Mouse (Mus musculus): ENCODE results near the gene Tmem39a. TPM values are rescaled to one million over a fixed set of nuclear protein-coding genes. Genes with fewer than 3 reads are reported as not detected.

Tmem39a gene
- polyA plus RNA-seq, 1 experiment from 2014 or later: 41.3 TPM

DNA sequence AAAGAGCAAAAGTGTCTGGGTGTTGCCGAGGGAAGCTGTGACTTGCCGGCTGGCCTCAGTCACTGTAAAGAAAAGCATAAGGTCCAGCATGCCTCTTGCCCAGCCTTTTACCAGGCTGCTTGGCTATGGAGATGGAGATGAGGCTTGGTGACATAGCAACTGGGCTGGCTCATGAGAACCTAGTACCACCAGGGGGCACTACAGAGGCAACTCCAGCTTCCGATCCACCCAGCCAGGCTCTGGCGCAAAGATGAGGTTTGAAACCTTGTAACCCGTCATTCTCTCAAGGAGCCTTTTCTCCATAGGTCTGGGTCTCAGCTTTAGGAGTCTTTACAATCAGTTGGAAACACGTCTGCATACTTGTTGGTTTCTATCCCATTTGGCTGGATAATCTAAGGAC lies 60.6 kb downstream of the Tmem39a start:
- Histone ChIP-seq H3K9me3 (replicated peaks) (peaks cover 4% of the 10 kb centered on the region), H3K4me3 (no peak overlapping the region), H3K9ac (no peak overlapping the region), H3K27ac (no peak overlapping the region), H3K4me1 (no peaks in the 10 kb centered on the region), H3K27me3 (replicated peaks) (no peaks in the 10 kb centered on the region), H3K36me3 (no peaks in the 10 kb centered on the region; the same call in 1 of the 2 replicates), H3K4me2 (no peak overlapping the region)
- ATAC-seq: no peak
- 27% methylated on average over 6 of the region's 6 CpGs for WGBS (ENCODE audit: insufficient replicate concordance)

DNA sequence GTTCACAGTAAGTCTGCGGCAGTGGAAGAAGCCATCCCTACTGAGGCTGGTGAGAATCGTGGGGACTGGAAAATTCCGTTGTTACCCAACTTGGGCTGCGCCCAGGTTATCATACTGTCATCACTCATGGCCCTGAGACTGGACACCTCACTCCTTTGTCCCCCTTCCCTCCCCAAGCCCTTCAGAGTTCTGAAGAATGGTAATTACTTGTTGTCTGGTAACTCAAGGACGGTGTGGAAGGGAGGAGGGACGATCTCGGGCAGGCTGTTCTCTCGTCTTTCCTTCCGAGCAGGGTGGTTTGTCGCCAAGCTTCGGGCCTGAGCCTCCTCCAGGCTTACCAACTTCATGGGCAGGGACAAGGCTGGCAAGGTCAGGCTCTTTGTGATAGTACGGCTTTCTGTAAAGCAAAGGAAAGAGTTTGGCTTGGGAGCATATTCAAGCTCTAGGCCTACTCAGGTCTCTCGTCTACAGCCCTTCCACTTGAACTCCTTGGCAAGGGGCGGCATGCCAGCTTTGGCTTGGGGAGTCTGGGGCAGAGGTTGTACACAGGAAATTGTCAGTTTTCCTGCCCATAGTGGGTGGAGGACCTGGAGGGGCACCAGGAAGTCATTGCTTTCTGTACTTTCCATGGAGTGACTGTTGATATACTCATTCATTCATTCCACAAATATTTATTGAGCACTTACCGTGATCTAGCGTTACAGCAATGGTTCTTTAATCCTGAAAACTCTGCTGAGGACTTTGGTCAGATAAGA lies 62.4 kb downstream of the Tmem39a start:
- H3K4me2 ChIP-seq: no peak overlapping the region
- no peak overlapping the region for H3K4me3 ChIP-seq
- H3K9me3 ChIP-seq (replicated peaks): no peaks in the 10 kb centered on the region
- no peak for ATAC-seq
- H3K9ac ChIP-seq: no peak overlapping the region
- no peak overlapping the region for H3K27ac ChIP-seq
- no peaks in the 10 kb centered on the region for H3K27me3 ChIP-seq (replicated peaks)
- no peaks in the 10 kb centered on the region; the same call in 1 of the 2 replicates for H3K36me3 ChIP-seq
- 79% methylated on average over 16 of the region's 16 CpGs for WGBS (ENCODE audit: insufficient replicate concordance)
- H3K4me1 ChIP-seq: no peaks in the 10 kb centered on the region

DNA sequence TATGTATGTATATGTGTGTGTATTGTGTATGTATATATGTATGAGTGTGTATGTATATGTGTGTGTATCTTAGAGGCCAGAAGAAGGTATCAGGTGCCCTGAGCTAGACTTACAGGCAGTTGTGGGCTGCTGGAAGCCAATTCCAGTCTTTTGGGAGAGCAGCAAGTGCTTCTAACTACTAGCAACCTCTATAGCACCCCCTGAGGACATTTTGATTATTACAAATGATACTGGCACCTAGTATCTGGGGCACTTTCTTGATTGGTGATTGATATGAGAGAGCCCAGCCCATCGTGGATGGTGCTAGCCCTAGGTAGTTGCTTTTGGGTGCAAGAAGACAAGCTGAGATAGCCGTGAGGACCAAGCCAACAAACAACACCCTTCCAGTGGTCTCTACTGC lies 63.8 kb downstream of the Tmem39a start:
- no peaks in the 10 kb centered on the region for H3K9me3 ChIP-seq (replicated peaks)
- 40% methylated on average over 2 of the region's 2 CpGs for WGBS (ENCODE audit: insufficient replicate concordance)
- H3K4me1 ChIP-seq: no peaks in the 10 kb centered on the region
- H3K9ac ChIP-seq: no peak overlapping the region
- no peak overlapping the region for H3K4me2 ChIP-seq
- no peaks in the 10 kb centered on the region; the same call in 1 of the 2 replicates for H3K36me3 ChIP-seq
- no peak for ATAC-seq
- no peaks in the 10 kb centered on the region for H3K27me3 ChIP-seq (replicated peaks)
- no peak overlapping the region for H3K4me3 ChIP-seq
- no peak overlapping the region for H3K27ac ChIP-seq

DNA sequence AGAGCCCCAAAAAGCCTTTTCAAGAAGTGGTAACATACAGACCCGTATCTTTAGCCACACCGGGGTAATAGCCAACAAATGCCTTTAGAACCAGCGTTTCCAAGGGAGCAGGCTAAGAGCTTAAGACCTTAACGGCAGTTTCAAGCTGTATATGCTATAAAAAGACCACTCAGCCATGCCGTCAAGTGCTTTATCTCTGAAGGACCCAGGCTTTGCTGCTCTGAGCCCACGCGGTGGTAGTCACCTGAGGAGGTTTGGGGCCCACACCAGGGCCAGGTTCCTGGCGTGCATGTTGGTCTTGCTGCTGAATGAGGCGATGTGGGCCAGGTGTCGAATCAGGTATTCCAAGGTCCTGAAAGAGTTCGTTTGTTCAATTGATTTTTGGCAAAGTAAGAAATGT lies 65.8 kb downstream of the Tmem39a start:
- WGBS (ENCODE audit: insufficient replicate concordance): 68% methylated on average over 11 of the region's 11 CpGs
- Histone ChIP-seq H3K27ac (no peak overlapping the region), H3K4me3 (no peak overlapping the region), H3K9ac (no peak overlapping the region), H3K27me3 (replicated peaks) (peaks cover 7% of the 10 kb centered on the region), H3K9me3 (replicated peaks) (no peaks in the 10 kb centered on the region), H3K36me3 (no peaks in the 10 kb centered on the region; the same call in 1 of the 2 replicates), H3K4me2 (no peak overlapping the region), H3K4me1 (no peaks in the 10 kb centered on the region)
- no peak for ATAC-seq

DNA sequence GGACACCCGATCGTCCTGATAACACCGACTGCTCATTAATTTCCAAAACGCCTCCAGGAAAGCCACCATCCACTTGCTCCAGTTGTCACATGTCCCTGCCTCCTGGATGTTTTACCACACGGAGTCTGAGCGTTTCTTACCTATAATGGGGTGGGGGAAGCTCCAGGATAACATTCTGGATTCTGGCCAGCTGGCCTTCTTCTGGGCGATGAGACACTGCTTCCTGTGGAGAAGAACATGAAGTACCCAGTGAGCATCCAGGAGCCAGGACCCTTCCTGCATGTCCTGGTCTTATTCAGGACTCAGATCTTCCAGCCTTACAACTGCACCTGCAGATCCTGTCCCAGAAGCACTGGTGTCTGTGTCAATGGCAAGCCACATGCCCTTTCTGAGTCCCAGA lies 66.9 kb downstream of the Tmem39a start:
- Histone ChIP-seq H3K4me1 (no peaks in the 10 kb centered on the region), H3K4me2 (no peak overlapping the region), H3K4me3 (no peak overlapping the region), H3K27me3 (replicated peaks) (peaks cover 7% of the 10 kb centered on the region), H3K27ac (no peak overlapping the region), H3K9ac (no peak overlapping the region), H3K36me3 (no peaks in the 10 kb centered on the region; the same call in 1 of the 2 replicates), H3K9me3 (replicated peaks) (no peaks in the 10 kb centered on the region)
- no peak for ATAC-seq
- WGBS (ENCODE audit: insufficient replicate concordance): 69% methylated on average over 7 of the region's 7 CpGs

DNA sequence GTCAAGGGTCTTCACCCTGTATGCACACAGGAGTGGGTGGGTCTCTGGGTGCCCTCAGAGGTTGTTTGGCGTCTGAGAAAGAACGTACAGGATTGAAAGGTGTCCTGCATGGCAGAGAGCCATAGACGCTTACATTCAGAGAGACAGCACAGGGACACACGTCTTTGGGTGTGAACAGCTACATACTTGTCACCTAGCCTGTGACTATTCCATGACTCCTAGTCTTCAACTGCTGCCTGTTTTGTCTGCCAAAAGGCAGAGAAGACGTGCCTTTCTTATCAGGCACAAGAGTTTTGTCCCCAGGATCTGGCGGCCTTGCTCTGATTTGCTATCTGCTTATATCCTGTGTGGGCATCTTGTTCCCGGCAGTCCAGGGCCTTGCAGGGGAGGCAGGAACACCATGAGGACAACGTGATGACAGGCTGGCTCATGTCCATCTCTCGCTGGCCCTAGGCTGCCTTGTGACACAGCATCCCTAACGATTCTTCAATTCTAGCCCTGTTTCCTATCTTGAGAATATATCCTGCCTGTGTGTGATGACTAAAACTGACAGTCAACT lies 67.4 kb downstream of the Tmem39a start:
- no peak overlapping the region for H3K27ac ChIP-seq
- no peaks in the 10 kb centered on the region for H3K36me3 ChIP-seq
- H3K9ac ChIP-seq: no peak overlapping the region
- H3K9me3 ChIP-seq (replicated peaks): no peaks in the 10 kb centered on the region
- no peaks in the 10 kb centered on the region for H3K4me1 ChIP-seq
- peaks cover 7% of the 10 kb centered on the region for H3K27me3 ChIP-seq (replicated peaks)
- ATAC-seq: no peak
- H3K4me3 ChIP-seq: no peak overlapping the region
- H3K4me2 ChIP-seq: no peak overlapping the region
- WGBS (ENCODE audit: insufficient replicate concordance): 59% methylated on average over 10 of the region's 10 CpGs

DNA sequence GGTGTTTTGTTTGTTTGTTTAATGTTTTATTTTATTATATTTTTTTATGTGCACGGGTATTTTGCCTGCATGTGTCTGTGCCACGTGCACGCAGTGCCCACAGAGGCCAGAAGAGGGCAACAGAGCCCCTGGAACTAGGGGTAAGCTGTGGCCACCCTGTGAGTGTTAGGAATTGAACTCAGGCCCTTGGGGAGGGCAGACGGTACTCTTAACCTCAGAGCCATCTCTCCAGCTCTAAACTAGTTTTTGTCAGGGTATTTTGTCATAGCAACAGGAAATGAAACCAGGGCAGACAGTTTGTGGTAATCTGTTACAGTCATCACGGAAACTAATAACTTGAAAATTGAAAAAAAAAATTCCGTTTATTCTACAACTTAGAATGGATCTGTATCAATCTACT lies 73.6 kb downstream of the Tmem39a start:
- H3K36me3 ChIP-seq: no peaks in the 10 kb centered on the region
- no peaks in the 10 kb centered on the region for H3K9me3 ChIP-seq (replicated peaks)
- no peak for ATAC-seq
- peaks cover 7% of the 10 kb centered on the region for H3K27me3 ChIP-seq (replicated peaks)
- H3K4me2 ChIP-seq: no peak overlapping the region
- no peak overlapping the region for H3K27ac ChIP-seq
- 37% methylated on average over 6 of the region's 6 CpGs for WGBS (ENCODE audit: insufficient replicate concordance)
- H3K4me3 ChIP-seq: no peak overlapping the region
- H3K9ac ChIP-seq: no peak overlapping the region
- H3K4me1 ChIP-seq: no peaks in the 10 kb centered on the region

DNA sequence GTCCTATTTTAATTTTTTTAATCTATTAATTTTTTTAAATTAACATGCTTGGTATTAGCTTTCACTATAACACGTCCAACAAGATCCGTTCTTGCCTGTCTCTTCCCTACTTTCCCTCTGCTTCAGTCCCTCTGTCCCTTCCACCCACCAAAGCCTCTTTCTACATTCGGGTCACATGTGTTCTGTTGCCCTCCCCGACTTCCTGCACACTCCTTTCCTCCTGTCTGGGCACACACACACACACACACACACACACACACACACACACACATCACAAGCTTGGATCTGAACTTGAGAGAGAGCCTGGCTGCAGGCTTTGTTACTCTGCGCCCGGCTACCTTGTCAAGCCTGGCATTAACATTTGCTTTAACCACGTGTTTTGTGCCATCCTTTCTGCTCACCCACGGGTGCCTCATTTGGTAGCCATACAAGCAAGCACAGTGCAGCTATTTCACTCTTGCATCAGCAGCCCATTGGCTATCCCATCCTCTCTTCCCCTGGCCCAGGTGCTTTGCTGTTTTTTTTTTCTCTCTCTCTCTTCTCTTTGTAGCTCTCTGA lies 77.4 kb downstream of the Tmem39a start:
- 57% methylated on average over 8 of the region's 8 CpGs for WGBS (ENCODE audit: insufficient replicate concordance)
- H3K36me3 ChIP-seq: no peaks in the 10 kb centered on the region
- no peaks in the 10 kb centered on the region; the same call in 1 of the 2 replicates for H3K27me3 ChIP-seq (replicated peaks)
- no peaks in the 10 kb centered on the region for H3K9me3 ChIP-seq (replicated peaks)
- H3K4me1 ChIP-seq: no peaks in the 10 kb centered on the region
- ATAC-seq: no peak
- no peak overlapping the region for H3K9ac ChIP-seq
- no peak overlapping the region for H3K4me3 ChIP-seq
- no peak overlapping the region for H3K4me2 ChIP-seq
- no peak overlapping the region for H3K27ac ChIP-seq

DNA sequence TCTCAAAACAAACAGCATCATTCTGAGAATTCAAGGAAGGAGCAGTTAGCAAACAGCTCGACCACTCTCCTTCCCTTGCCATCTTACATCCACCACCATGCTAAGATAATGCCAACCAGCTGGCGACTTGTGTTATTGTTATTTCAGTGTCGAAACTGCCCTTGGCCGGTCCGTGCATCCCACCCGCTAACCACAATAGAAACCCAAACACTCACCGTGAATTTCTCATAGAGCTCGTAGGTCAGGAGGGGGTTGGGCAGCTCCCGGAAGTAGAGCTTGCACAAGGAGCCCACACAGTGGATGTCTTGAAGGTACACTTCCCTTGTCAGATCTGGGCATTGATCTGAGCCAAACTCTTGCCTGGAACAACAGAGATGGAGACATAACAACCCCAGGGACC lies 78.2 kb downstream of the Tmem39a start:
- no peaks in the 10 kb centered on the region for H3K36me3 ChIP-seq
- no peak for ATAC-seq
- H3K4me2 ChIP-seq: no peak overlapping the region
- no peaks in the 10 kb centered on the region for H3K4me1 ChIP-seq
- H3K4me3 ChIP-seq: no peak overlapping the region
- no peaks in the 10 kb centered on the region for H3K27me3 ChIP-seq (replicated peaks)
- no peaks in the 10 kb centered on the region for H3K9me3 ChIP-seq (replicated peaks)
- no peak overlapping the region for H3K27ac ChIP-seq
- no peak overlapping the region for H3K9ac ChIP-seq
- WGBS (ENCODE audit: insufficient replicate concordance): 33% methylated on average over 9 of the region's 9 CpGs

DNA sequence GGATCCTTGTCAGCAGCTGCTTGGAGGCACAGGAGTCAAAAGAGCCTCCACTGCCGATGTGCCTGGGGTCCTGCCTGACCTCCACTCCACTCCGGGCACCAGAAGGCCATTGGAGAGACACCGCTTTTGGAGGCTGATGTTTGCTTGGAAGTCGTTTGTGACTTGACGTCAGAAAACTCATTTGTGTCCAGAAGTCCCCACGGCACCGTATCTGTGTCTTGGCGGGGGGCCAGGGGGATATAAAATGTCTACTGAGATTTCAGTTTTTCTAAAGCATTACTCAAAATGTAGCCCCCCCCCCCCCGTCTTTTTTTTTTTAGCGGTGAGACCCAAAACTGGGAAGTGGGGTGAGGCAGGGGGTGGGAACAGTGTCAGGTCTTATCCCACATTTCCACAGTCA lies 78.6 kb downstream of the Tmem39a start:
- WGBS (ENCODE audit: insufficient replicate concordance): 73% methylated on average over 10 of the region's 10 CpGs
- H3K4me1 ChIP-seq: no peaks in the 10 kb centered on the region
- no peak overlapping the region for H3K9ac ChIP-seq
- H3K27me3 ChIP-seq (replicated peaks): no peaks in the 10 kb centered on the region
- no peak for ATAC-seq
- no peak overlapping the region for H3K27ac ChIP-seq
- H3K36me3 ChIP-seq: no peaks in the 10 kb centered on the region
- no peak overlapping the region for H3K4me2 ChIP-seq
- H3K9me3 ChIP-seq (replicated peaks): no peaks in the 10 kb centered on the region
- H3K4me3 ChIP-seq: no peak overlapping the region
